Mouse (Mus musculus): ENCODE results near the gene Armcx5. TPM values are rescaled to one million over a fixed set of nuclear protein-coding genes. Genes with fewer than 3 reads are reported as not detected.
"Not testable (repeated sequence)": the region's sequence is repeated elsewhere in the genome, so short reads cannot be mapped to it uniquely, and the experiment has no call there.

The Armcx5 gene
- polyA plus RNA-seq, 1 experiment from 2014 or later: 7.9 TPM

DNA sequence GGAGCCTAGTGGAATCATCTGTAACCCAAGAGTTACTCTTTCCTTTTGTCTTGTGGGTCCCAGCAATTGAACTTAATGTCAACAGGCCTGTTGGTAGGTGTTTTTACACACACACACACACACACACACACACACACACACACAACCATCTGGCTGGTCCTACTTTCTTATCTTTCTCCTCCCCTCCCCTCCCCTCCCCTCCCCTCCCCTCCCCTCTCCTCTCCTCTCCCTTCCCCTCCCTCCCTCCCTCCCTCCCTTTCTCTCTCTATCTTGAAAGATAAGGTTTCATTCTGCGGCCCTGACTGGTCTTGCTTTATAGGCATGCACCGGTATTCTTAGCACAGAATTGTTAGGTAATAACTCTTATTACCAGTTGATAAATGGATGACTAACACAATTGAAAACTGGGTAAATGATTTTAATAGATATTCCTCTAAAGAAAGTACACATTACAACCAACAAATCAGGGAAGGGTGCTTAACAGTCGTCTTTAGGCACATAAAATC lies 25.6 kb downstream of the Armcx5 start:
- no peaks in the 10 kb centered on the region for H3K36me3 ChIP-seq
- no peak overlapping the region for H3K9ac ChIP-seq
- H3K4me1 ChIP-seq (replicated peaks): no peaks in the 10 kb centered on the region
- H3K27ac ChIP-seq: no peak overlapping the region
- ATAC-seq (replicated peaks; ENCODE audit: insufficient number of reproducible peaks, insufficient read depth, low FRiP score, low read depth): no peak
- no peaks in the 10 kb centered on the region for H3K27me3 ChIP-seq
- no peaks in the 10 kb centered on the region for H3K9me3 ChIP-seq (replicated peaks)
- no peak overlapping the region for H3K4me3 ChIP-seq
- no peak overlapping the region for H3K4me2 ChIP-seq
- whole genome bisulfite sequencing: 38% methylated on average over 3 of the region's 3 CpGs

GRCm38 (mm10) chrX:135768565-135768964 lies 26.0 kb downstream of the Armcx5 start:
- no peak overlapping the region for H3K4me2 ChIP-seq
- no peak overlapping the region for H3K27ac ChIP-seq
- H3K36me3 ChIP-seq: no peaks in the 10 kb centered on the region
- no peak for ATAC-seq (replicated peaks; ENCODE audit: insufficient number of reproducible peaks, insufficient read depth, low FRiP score, low read depth)
- WGBS: 61% methylated on average over 2 of the region's 2 CpGs
- no peak overlapping the region for H3K9ac ChIP-seq
- no peaks in the 10 kb centered on the region for H3K9me3 ChIP-seq (replicated peaks)
- no peak overlapping the region for H3K4me3 ChIP-seq
- H3K27me3 ChIP-seq: no peaks in the 10 kb centered on the region
- H3K4me1 ChIP-seq (replicated peaks): no peaks in the 10 kb centered on the region

GRCm38 (mm10) chrX:135791536-135791935 lies 49.0 kb downstream of the Armcx5 start:
- H3K9me3 ChIP-seq (replicated peaks): no peaks in the 10 kb centered on the region
- H3K9ac ChIP-seq: no peak overlapping the region
- no peak for ATAC-seq (replicated peaks; ENCODE audit: insufficient number of reproducible peaks, insufficient read depth, low FRiP score, low read depth)
- no peak overlapping the region for H3K4me3 ChIP-seq
- H3K27me3 ChIP-seq: no peaks in the 10 kb centered on the region
- no peaks in the 10 kb centered on the region for H3K36me3 ChIP-seq
- no peaks in the 10 kb centered on the region for H3K4me1 ChIP-seq (replicated peaks)
- H3K27ac ChIP-seq: no peak overlapping the region
- H3K4me2 ChIP-seq: no peak overlapping the region

DNA sequence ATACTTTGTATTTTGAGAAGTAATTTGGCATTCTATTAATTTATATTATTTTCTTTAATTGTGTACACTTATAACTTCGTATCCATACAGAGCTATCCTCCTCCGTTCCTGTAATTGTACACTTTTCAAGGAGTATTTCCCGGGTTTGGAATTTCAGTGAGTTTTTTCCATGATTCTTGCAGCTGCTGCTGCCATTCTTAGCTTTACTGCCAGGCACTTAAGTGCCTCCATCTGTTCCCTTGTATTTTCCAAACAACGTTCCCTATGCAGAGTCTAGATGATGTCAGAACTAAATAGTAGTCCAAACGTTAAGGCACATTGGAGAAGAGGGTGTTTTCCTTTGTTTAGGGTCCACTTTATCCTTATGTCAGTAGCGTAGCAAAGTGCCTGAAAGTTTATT lies 49.8 kb downstream of the Armcx5 start:
- H3K4me3 ChIP-seq: no peak overlapping the region
- H3K4me2 ChIP-seq: no peak overlapping the region
- H3K9me3 ChIP-seq (replicated peaks): no peaks in the 10 kb centered on the region
- H3K27me3 ChIP-seq: no peaks in the 10 kb centered on the region
- no peak for ATAC-seq (replicated peaks; ENCODE audit: insufficient number of reproducible peaks, insufficient read depth, low FRiP score, low read depth)
- WGBS: 63% methylated on average over 6 of the region's 6 CpGs
- H3K4me1 ChIP-seq (replicated peaks): no peaks in the 10 kb centered on the region
- H3K27ac ChIP-seq: no peak overlapping the region
- no peaks in the 10 kb centered on the region for H3K36me3 ChIP-seq
- no peak overlapping the region for H3K9ac ChIP-seq

DNA sequence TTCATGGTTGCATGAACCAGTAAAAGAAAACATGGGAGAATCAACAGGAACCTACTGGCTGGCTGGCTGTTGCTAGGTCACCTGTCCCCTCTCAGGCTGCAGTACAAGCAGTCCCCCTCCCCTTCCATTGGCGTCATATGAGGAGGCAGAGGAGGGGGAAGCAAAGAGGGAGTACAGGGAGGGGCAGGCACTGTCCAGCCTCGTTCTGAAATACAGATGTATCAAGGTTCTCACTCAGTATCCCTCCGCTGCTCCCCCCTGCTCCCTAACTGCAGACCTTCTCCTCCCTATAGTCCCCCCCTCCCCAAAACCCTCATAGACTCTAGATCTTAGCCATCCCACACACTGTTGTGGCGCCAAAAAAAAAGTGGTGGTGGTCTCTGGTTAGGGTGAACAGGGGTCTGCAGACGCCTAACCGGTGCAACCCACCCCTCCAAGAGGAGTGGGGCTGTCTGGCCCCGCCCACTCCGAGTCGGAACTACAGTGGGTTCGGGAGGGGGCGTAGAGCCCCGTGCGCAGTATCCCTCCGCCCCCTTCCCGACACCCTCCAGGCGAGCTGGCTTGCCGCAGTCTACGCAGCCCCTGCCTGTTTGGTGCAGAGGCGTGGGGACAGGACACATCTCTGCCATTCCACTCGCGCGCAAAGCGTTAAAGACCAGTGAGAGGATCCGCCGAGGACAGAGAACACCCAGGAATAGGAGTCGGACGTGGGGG lies 53.2 kb downstream of the Armcx5 start:
- H3K27me3 ChIP-seq; H3K9me3 ChIP-seq (replicated peaks); H3K4me1 ChIP-seq (replicated peaks); H3K36me3 ChIP-seq: not testable (repeated sequence)
- peak; percentile 85 for ATAC-seq (replicated peaks; ENCODE audit: insufficient number of reproducible peaks, insufficient read depth, low FRiP score, low read depth)
- WGBS: 19% methylated on average over 17 of the region's 27 CpGs
- peak overlapping the region; percentile 71 for H3K4me2 ChIP-seq
- H3K4me3 ChIP-seq: peak overlapping the region; percentile 61
- peak overlapping the region; percentile 34; the same call in 1 of the 2 replicates for H3K27ac ChIP-seq
- H3K9ac ChIP-seq: peak overlapping the region; percentile 65

DNA sequence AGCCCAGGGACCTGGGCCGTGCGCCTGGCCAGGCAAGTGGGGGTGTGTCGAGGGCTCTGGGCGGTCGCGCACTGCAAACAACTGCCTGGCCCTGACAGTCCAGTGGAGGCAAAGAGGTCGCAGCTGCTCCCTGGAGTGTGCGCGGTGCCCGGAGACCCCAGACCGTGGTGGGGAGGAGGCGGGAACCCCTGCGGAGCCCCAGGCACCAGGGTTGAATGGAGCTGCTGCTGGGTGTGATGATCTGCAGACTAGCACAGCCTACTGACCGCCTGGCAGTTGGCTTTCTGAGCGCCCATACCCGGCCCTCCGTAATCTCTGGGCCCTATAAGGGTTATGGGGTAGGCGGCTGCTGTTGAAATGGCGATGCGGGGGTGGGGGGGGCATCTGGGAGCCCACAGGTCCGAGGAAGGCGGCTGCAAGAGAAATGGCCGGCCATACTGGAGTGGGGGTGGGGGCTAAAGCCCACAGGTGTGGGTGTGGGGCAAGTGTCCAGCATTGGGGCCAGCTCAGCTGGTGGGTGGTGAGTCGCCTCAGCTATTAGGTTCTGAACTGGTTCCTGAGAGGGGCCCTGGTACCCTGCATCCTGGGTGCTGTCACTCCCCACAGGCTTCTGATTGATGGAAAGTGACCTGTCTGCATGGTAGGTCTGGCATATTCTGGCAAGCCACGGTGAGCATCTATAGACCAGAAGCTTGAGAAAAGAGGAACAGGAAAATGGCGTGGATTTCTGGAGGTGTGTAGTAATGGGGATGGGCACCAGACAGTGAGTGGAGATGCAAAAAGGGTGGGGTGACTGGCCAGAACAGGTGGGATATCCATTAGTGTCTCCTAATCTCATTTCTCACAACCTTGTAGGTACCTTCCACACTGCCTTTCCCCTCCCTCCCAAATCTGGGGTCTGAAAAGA lies 54.0 kb downstream of the Armcx5 start:
- peak; percentile 56 for ATAC-seq (replicated peaks; ENCODE audit: insufficient number of reproducible peaks, insufficient read depth, low FRiP score, low read depth)
- 13% methylated on average over 21 of the region's 26 CpGs for WGBS

More for the DNA sequence above, 54.0 kb downstream of the Armcx5 start:
- H3K9ac ChIP-seq: peak overlapping the region; percentile 65
- not testable (repeated sequence) for H3K36me3 ChIP-seq; H3K27me3 ChIP-seq; H3K4me1 ChIP-seq (replicated peaks); H3K9me3 ChIP-seq (replicated peaks)
- peak overlapping the region; percentile 61 for H3K4me3 ChIP-seq
- peak overlapping the region; percentile 34; the same call in 1 of the 2 replicates for H3K27ac ChIP-seq
- peak overlapping the region; percentile 71 for H3K4me2 ChIP-seq

MicroRNAs within 50 kb of the gene (microRNA counts, 519-probe panel; counts per million panel counts)
- not detected for microRNA mmu-miR-1970

Small RNAs within 50 kb of the gene (microRNA-seq; reads per million reads assigned to microRNA genes)
- gene Mir1970 (not detected), gene Mir7646 (not detected)

Other genes starting within 250 kb of the Armcx5 start
- gene AV320801, start 248.1 kb upstream of the Armcx5 start, polyA plus RNA-seq (2015; fragmentation: Nextera tagmentation; extraction: Ambion mirVana): not detected in 2 replicates
- 0.11 and 0.16 TPM in 2 replicates for gene Nxf7, start 144.0 kb upstream of the Armcx5 start, polyA plus RNA-seq (2015; fragmentation: Nextera tagmentation; extraction: Ambion mirVana)
- not detected in 2 replicates for gene Prame, start 115.0 kb upstream of the Armcx5 start, polyA plus RNA-seq (2015; fragmentation: Nextera tagmentation; extraction: Ambion mirVana)
- not detected in 2 replicates for gene Tcp11x2, start 48.9 kb upstream of the Armcx5 start, polyA plus RNA-seq (2015; fragmentation: Nextera tagmentation; extraction: Ambion mirVana)
- gene Tmsb15a, start 17.5 kb upstream of the Armcx5 start, polyA plus RNA-seq (2015; fragmentation: Nextera tagmentation; extraction: Ambion mirVana): 0.74 TPM in 1 of 2 replicates, not detected in the other
- gene Gprasp1, start within 50 bp of the Armcx5 start, polyA plus RNA-seq (2015; fragmentation: Nextera tagmentation; extraction: Ambion mirVana): 26.1 and 35.1 TPM in 2 replicates
- 62.3 and 62.8 TPM in 2 replicates for gene Bhlhb9, start 54.9 kb downstream of the Armcx5 start, polyA plus RNA-seq (2015; fragmentation: Nextera tagmentation; extraction: Ambion mirVana)
- gene Gprasp2, start 96.3 kb downstream of the Armcx5 start, polyA plus RNA-seq (2015; fragmentation: Nextera tagmentation; extraction: Ambion mirVana): 17.6 and 22.7 TPM in 2 replicates